Mouse (Mus musculus) lung, postnatal 0 days (tissue): ENCODE measurements at regions not wholly inside any gene's neighbourhood (a gene's known extent, or its start where the extent isn't known, plus 50 kb on each side); places are given as distances from the start of the nearest gene placed in this dataset.

Experiments
- CTCF ChIP-seq: IDR thresholded peaks from 2 replicates; pipeline ENCODE4 v1.5.1; 2016; ENCODE audit warnings: antibody characterized with exemption, mild to moderate bottlenecking
- EP300 ChIP-seq: IDR thresholded peaks from 2 replicates; pipeline ENCODE4 v1.6.1; 2016; ENCODE audit warnings: antibody characterized with exemption, mild to moderate bottlenecking, control low read depth

DNA sequence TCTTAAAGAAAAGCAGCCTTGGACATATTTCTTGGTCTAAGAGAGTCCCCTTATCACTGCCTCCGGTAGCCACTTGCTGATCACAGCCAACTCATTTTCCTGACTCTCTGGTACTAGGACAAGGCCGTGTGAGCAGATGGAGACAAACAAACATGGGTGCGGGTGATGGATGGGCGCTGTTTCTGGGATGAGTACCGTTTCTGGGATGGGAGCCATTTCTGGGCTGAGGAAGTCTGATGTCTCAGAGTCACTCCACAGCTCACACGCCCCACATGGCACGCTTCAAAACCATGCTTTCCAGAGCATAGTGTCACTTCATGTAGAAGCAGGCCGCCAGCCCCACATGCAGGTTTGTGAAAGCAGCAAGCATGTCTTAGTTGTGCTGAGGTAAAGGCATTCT, 225.6 kb upstream of the Cxcl12 start:
- TF ChIP-seq CTCF: no peak
- TF ChIP-seq EP300: no peak
